Comparison of ENCODE assay signal across 8 mouse cellular contexts in the genomic region with DNA sequence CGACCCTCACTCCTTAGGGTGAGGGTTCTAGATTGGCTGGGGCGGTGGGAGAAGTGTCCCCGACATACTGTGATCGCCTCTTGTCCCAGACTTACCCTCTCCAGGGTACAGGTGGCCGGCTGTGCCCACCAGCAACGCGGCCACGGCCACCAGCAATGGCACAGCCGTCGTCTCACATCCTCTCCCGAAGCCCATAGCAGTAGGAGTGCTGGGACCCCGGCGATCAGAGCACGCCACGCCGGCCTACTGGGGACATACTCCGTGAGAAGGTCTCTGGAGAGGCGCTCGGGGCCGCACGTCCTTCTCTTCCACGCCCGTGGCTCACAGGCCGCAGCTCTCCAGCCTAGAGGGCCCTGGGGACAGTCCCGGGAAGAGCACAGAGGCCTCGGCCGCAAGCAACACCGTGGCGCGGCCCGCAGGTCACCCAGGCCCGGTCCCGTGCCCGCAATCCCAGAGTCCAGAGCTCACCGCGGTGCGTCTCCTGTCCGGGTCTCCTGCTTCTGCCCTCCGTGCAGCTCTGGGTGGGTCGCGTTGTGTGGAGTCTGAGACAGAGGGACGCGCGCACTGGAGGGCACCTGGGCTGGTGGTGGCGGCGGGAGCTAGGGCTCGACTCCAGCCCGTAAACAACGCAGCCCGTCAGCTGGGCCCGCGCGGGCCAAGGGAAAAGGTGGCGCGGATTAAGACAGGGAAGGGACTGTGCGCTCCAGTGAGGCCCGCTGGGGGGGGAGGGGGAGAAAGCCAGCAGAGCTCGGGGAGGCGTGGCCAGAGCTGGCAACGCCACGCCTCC. TPM values are rescaled to one million over a fixed set of nuclear protein-coding genes. Genes with fewer than 3 reads are reported as not detected.
DNase-seq lines count a peak whose midpoint lies in the region; ATAC-seq and TF ChIP-seq lines count a peak whose summit lies in the region.

A gene (minus strand): TSS at position 684 of the 787 bp plus-strand sequence.

- H3K36me3 ChIP-seq in ES-Bruce4 (ENCODE audit: control insufficient read depth, insufficient read depth, low read length, poor library complexity, severe bottlenecking) = no peaks in the 10 kb centered on the region
- no peaks in the 10 kb centered on the region; the same call in 1 of the 2 replicates for H3K36me3 ChIP-seq in forebrain, embryonic 13.5 days (ENCODE audit: poor library complexity, severe bottlenecking)
- H3K36me3 ChIP-seq in heart, postnatal 0 days (replicated peaks; ENCODE audit: control insufficient read depth, insufficient read depth, low read length) = 0 out of 2 replicates have a peak, but pooled peaks cover 8% of the 10 kb centered on the region
- no peaks in the 10 kb centered on the region for H3K36me3 ChIP-seq in liver, embryonic 14.5 days (replicated peaks; ENCODE audit: control insufficient read depth, insufficient read depth, low read depth)
- H3K36me3 ChIP-seq in stomach, embryonic 15.5 days = no peaks in the 10 kb centered on the region

- ATAC-seq in cerebellum, adult (ENCODE audit: insufficient number of reproducible peaks, low FRiP score, low TSS enrichment) = peak; percentile 94
- ATAC-seq in forebrain, embryonic 13.5 days = peak; percentile 96
- peak; percentile 94 for ATAC-seq in heart, postnatal 0 days (ENCODE audit: insufficient read depth, low read depth)
- peak; percentile 96 for ATAC-seq in liver, embryonic 14.5 days (ENCODE audit: insufficient read depth)
- ATAC-seq in stomach, embryonic 15.5 days (ENCODE audit: insufficient read depth, low FRiP score, low read depth) = peak; percentile 91

- H3K4me2 ChIP-seq in forebrain, embryonic 13.5 days = peak within 1 kb of the TSS; percentile 86
- peak within 1 kb of the TSS; percentile 81 for H3K4me2 ChIP-seq in heart, postnatal 0 days (ENCODE audit: low read depth, low read length)
- H3K4me2 ChIP-seq in liver, embryonic 14.5 days (ENCODE audit: low read depth) = peak within 1 kb of the TSS; percentile 67
- H3K4me2 ChIP-seq in stomach, embryonic 15.5 days = peak within 1 kb of the TSS; percentile 78

- H3K9ac ChIP-seq in ES-Bruce4 (ENCODE audit: low read depth, poor library complexity, severe bottlenecking) = peak within 1 kb of the TSS; percentile 86
- peak within 1 kb of the TSS; percentile 97 for H3K9ac ChIP-seq in forebrain, embryonic 13.5 days
- H3K9ac ChIP-seq in heart, postnatal 0 days (replicated peaks; ENCODE audit: low read depth, low read length) = peak within 1 kb of the TSS; percentile 91
- peak within 1 kb of the TSS; percentile 75 for H3K9ac ChIP-seq in liver, embryonic 14.5 days (replicated peaks)
- H3K9ac ChIP-seq in stomach, embryonic 15.5 days = peak within 1 kb of the TSS; percentile 77

- no peaks in the 10 kb centered on the region for H3K4me1 ChIP-seq in ES-Bruce4 (ENCODE audit: control insufficient read depth, insufficient read depth, low read length)
- peaks cover 30% of the 10 kb centered on the region for H3K4me1 ChIP-seq in forebrain, embryonic 13.5 days
- peaks cover 45% of the 10 kb centered on the region for H3K4me1 ChIP-seq in heart, postnatal 0 days (ENCODE audit: control insufficient read depth, insufficient read depth)
- H3K4me1 ChIP-seq in liver, embryonic 14.5 days (replicated peaks; ENCODE audit: control insufficient read depth in 2 of 2, insufficient read depth in 2 of 2, low read length in 1 of 2) = peaks cover 5 to 20% of the 10 kb centered on the region in 2 experiments; a peak in 3 of 4 replicates
- peaks cover 5% of the 10 kb centered on the region; the same call in 1 of the 2 replicates for H3K4me1 ChIP-seq in stomach, embryonic 15.5 days

- no peak for TF ChIP-seq CTCF in ES-Bruce4 (IDR thresholded peaks at IDR 0.05; ENCODE audit: low read depth, low read length)
- TF ChIP-seq CTCF in heart, postnatal 0 days (IDR thresholded peaks at IDR 0.05; ENCODE audit: low read depth) = no peak; the same call in 1 of the 2 replicates
- TF ChIP-seq CTCF in liver, embryonic 14.5 days (IDR thresholded peaks at IDR 0.05; ENCODE audit: low read depth) = no peak

- H3K27me3 ChIP-seq in ES-Bruce4 (ENCODE audit: control insufficient read depth, insufficient read depth, low read length, poor library complexity, severe bottlenecking) = no peaks in the 10 kb centered on the region
- no peaks in the 10 kb centered on the region for H3K27me3 ChIP-seq in forebrain, embryonic 13.5 days
- H3K27me3 ChIP-seq in heart, postnatal 0 days (ENCODE audit: control insufficient read depth, insufficient read depth, low read length) = no peaks in the 10 kb centered on the region
- no peaks in the 10 kb centered on the region for H3K27me3 ChIP-seq in liver, embryonic 14.5 days (ENCODE audit: control insufficient read depth, insufficient read depth, low read length)
- H3K27me3 ChIP-seq in stomach, embryonic 15.5 days (replicated peaks) = no peaks in the 10 kb centered on the region

- TF ChIP-seq POLR2A in ES-Bruce4 (IDR thresholded peaks at IDR 0.05; ENCODE audit: insufficient read depth, low read length) = no peak

- no peaks in the 10 kb centered on the region for H3K9me3 ChIP-seq in ES-Bruce4 (replicated peaks; ENCODE audit: control insufficient read depth, insufficient read depth, low read length, poor library complexity, severe bottlenecking)
- H3K9me3 ChIP-seq in forebrain, embryonic 13.5 days (replicated peaks) = no peaks in the 10 kb centered on the region
- no peaks in the 10 kb centered on the region for H3K9me3 ChIP-seq in heart, postnatal 0 days (replicated peaks; ENCODE audit: control insufficient read depth, low read length)
- no peaks in the 10 kb centered on the region for H3K9me3 ChIP-seq in liver, embryonic 14.5 days (ENCODE audit: control insufficient read depth, low read length)
- no peaks in the 10 kb centered on the region for H3K9me3 ChIP-seq in stomach, embryonic 15.5 days

- H3K4me3 ChIP-seq in ES-Bruce4 (ENCODE audit: low read depth, low read length) = peak within 1 kb of the TSS; percentile 87
- H3K4me3 ChIP-seq in forebrain, embryonic 13.5 days = peak within 1 kb of the TSS; percentile 93
- H3K4me3 ChIP-seq in heart, postnatal 0 days (ENCODE audit: low read depth, low read length) = peak within 1 kb of the TSS; percentile 81
- peak within 1 kb of the TSS; percentile 69 to 88 for H3K4me3 ChIP-seq in liver, embryonic 14.5 days (ENCODE audit: insufficient read depth in 1 of 2, low read depth in 2 of 2, low read length in 2 of 2)
- H3K4me3 ChIP-seq in stomach, embryonic 15.5 days (replicated peaks) = peak within 1 kb of the TSS; percentile 79

- H3K27ac ChIP-seq in ES-Bruce4 (ENCODE audit: insufficient read depth, low read length) = no peak within 1 kb of the TSS
- H3K27ac ChIP-seq in forebrain, embryonic 13.5 days = peak within 1 kb of the TSS; percentile 69
- H3K27ac ChIP-seq in heart, postnatal 0 days (ENCODE audit: low read depth) = peak within 1 kb of the TSS; percentile 92
- peak within 1 kb of the TSS; percentile 29; the same call in 1 of the 2 replicates for H3K27ac ChIP-seq in liver, embryonic 14.5 days
- peak within 1 kb of the TSS; percentile 57; the same call in 1 of the 2 replicates for H3K27ac ChIP-seq in stomach, embryonic 15.5 days

- DNase-seq in heart, postnatal 0 days (ENCODE audit: low spot score) = peak; percentile 94
- DNase-seq in kidney, postnatal 36 days = peak; percentile 97 to 99
- peak; percentile 72 to 87 (median 83) for DNase-seq in liver, embryonic 14.5 days (ENCODE audit: low read depth in 3 of 3, low spot score in 3 of 3)
- DNase-seq in neural tube, embryonic 10.5 days (ENCODE audit: extremely low spot score, low spot score) = peak; percentile 95

- peak; percentile 76 for TF ChIP-seq EP300 in ES-Bruce4 (IDR thresholded peaks at IDR 0.05; ENCODE audit: insufficient read depth, low read depth, low read length)
- peak; percentile 74; the same call in 1 of the 2 replicates for TF ChIP-seq EP300 in heart, postnatal 0 days (IDR thresholded peaks at IDR 0.05; ENCODE audit: low read depth)
- peak; percentile 31; the same call in 1 of the 2 replicates for TF ChIP-seq EP300 in liver, embryonic 14.5 days (IDR thresholded peaks at IDR 0.05; ENCODE audit: low read depth)

- under 1% methylated on average over 54 of the region's 61 CpGs for WGBS in forebrain, embryonic 13.5 days
- under 1% methylated on average over 55 of the region's 61 CpGs for WGBS in heart, postnatal 0 days
- under 1% methylated on average over 57 of the region's 61 CpGs for WGBS in liver, embryonic 14.5 days (ENCODE audit: insufficient replicate concordance)
- WGBS in stomach, embryonic 15.5 days = under 1% methylated on average over 60 of the region's 61 CpGs

RNA-seq across cellular contexts. Expression of the gene that starts here (rescaled TPM):
- 30.9 and 31.7 TPM in 2 replicates for polyA plus RNA-seq in ES-Bruce4 (2011; ENCODE audit: insufficient read depth, insufficient read length, low read depth, missing spikeins)
- 51.3 and 53.5 TPM in 2 replicates for polyA plus RNA-seq in forebrain, embryonic 13.5 days (2015; fragmentation: Nextera tagmentation; extraction: Ambion mirVana)
- total RNA-seq in heart, postnatal 0 days (2014; rRNA removed; ENCODE audit: low replicate concordance) = 82.7 and 125 TPM in 2 replicates
- polyA plus RNA-seq in heart, postnatal 0 days (2015; fragmentation: Nextera tagmentation; extraction: Ambion mirVana) = 50.2 and 51.4 TPM in 2 replicates
- polyA plus RNA-seq in liver, embryonic 14.5 days (2012; rRNA removed) = 3.9 and 4.4 TPM in 2 replicates
- 9.2 and 12.5 TPM in 2 replicates for polyA plus RNA-seq in liver, embryonic 14.5 days (2014; fragmentation: Nextera tagmentation; extraction: Ambion mirVana)
- 37.9 and 40.2 TPM in 2 replicates for polyA plus RNA-seq in stomach, embryonic 15.5 days (2015; fragmentation: Nextera tagmentation; extraction: Ambion mirVana)
